Mouse (Mus musculus) gastrocnemius, adult 8-10 months (tissue): ENCODE data around the gene Gsk3a. TPM values are rescaled to one million over a fixed set of nuclear protein-coding genes. Genes with fewer than 3 reads are reported as not detected.

Experiments used
- DNase-seq, 2 experiments: peaks; one replicate each; pipeline ENCODE4 v3.0.0; 2022; ENCODE audit warnings: low spot score in 2 of 2
- total RNA-seq, 4 experiments: library from RNA; stranded (reverse); gene quantifications; 2 replicates each; pipeline ENCODE4 v1.2.4; 2022

Gsk3a gene
- total RNA-seq, 4 experiments from 2014 or later: 87.5 to 93.5 (median 90.1) TPM

DNA sequence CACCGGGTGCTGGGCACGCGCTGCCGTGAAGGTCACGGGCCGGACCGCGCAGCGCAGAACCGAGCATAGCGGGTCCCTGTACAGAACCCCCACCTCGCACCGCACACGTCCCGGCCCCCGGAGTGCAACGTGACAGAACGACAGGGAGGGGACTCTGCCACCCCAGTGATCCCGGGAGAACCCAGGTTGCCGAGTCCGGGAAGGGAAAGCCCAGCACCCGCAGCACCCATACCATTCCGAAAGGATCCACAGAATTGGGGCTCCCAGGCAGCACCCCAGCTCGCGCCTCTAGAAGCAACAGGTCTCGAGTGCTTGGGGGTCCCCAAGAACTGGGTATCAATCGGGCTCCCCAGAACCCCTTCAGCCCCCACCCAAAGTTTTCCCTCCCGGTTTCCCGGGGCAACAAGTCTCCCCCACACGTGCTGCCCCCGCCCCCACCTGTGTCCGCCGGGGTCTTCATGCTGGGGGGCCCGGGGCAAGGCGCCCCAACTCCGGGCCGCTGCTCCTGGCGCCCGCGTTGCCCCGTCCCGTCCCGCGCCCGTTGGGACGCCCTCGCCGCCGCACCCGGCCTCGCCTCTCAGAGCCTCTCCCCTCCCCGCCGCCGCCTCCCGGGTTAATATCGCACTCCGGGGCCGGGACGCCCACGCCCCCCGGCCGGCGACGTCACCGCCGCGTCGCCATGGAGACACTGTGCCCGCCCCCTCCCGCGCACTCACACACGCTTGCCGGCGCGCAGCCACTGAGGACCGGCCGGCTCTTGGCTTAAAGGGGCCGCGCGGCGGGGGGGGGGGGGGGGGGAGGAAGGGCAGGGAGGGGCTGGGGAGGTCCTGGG, 12.7 kb upstream of the Gsk3a start, which contains the start of gene Erf:
Gene Erf, minus strand, starts transcription at position 621 of the 832 bp plus-strand sequence.
- peak; percentile 93 to 94 for DNase-seq

DNA sequence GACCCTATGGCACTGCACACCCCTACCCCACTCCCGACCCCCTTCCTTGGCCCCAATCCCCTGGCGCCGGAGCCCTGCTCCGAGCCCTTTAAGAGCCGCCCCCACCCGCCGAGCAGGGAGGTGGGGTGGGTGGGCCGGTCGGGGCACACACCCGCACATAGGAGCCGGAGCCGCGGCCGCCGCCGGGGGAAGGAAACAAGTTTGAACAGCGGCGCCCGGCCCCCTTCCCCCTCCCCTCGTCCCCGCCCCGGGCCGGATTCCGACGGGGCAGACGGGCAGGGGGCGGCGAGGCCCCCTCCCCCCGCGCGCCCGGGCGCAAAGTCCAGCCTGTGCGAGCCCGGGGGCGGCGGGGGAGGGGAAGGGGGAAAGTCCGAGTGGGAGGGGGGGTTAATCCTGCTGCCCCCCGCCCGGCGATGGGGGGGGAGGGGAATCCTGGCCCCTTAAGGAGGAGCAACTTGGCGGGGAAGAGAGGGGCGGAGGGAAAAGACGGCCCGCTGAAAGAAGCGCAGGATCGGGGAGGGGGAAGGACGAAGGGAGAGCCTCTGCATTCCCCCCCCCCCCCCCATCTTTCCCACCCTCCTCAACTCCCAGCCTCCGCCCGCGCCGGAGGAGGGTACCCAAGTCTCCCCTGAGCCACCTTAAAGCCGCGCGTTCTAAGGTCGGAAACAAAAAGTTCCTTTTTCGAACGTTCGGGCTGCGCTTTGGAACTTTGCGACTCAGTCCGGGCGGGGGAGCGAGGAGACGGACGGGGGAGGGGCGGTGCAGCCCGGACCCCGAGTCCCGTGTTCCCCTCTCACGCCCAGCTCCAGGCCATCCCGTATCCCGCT, 11.9 kb upstream of the Gsk3a start:
- DNase-seq: peak in 1 of 2 experiments; percentile 67

DNA sequence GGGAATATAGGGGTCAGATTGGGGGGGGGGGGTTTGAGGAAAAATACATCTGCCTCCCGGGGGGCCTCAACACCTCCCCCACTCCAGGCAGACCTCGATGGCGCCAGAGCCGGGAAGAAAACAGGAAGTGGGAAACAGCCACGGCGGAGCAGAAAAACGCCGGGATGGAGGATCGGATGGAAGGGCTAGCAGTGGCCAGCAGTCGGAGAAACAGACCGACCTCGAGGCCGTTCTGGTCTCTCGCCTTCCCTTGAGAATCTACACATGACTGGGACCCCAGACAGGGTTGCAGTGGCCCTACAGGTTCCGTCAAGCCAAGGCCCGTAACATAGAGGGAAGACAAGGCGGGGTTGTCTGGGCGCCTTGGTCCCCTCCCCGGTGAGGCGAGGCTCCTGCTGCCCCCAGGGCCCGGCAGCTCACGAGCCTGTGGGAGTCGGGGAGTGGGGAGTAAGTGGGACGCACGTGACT, 11.2 kb upstream of the Gsk3a start:
- no peak for DNase-seq

DNA sequence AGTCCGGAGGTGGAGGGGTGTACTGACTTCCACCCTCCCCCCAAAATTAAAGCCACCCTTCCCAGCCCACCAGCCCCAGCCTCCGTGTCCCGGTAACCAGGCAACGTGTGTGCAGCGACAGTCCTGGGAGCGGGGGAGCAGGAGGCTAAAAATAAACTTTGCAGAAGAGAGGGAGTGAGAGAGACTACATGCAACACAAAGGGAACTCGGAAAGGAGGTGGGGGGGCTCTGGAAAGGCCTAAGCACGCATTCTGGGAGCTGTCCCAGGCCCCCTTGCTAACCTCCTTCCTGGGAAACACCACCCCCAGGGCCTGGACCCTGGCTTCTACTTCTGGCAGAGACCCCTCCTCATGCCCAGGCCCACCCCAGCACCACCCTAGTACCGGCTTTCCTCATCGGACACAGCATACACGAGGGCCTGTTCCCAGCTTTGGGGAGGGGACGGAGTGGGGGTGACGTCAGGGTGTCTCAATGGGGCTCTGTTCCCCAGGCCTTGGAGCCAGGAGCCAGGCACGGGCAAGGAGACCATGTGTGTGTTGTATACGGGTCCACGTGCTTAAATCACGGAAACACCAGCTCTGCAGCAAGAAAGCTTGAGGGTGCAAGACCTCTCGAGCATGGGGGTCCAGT, 10.5 kb upstream of the Gsk3a start:
- no peak for DNase-seq

DNA sequence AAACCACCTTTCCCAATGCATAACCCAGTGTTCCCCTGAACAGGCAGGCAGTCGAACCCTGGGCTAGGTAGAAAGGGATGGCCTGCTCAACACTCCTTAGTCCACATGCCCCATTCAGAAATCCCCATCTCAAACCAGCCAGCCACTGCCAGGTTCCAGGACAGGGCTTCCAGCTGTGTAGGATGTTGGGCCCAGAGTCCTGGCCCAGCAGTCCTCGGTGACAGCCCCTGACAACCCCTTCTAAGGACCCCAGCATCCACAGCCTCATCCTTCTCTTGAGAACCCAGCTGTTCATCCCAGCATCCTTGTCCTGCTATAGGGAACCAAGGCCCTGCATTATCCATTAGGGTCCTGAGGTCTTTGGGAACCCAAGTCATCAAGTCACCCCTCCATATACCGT, 9.8 kb upstream of the Gsk3a start:
- DNase-seq: no peak

DNA sequence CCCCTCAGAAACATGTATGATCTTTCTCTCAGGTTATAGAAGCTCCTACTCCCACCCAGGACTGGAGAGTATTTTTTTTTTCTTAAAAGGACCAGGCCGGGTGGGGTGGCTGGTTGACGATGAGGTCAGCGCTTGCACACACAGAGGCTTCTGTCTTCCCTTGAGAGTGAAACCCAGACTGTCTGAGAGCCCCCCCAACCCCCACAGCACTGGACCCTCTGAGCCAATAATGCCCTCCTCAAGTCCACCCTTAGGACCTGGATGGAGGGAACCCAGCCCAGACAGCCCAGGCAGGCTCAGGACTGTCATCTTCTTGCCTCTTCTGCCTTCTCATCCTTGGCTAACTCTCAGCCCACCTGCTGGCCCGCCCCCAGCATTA, 9.1 kb upstream of the Gsk3a start:
- no peak for DNase-seq

DNA sequence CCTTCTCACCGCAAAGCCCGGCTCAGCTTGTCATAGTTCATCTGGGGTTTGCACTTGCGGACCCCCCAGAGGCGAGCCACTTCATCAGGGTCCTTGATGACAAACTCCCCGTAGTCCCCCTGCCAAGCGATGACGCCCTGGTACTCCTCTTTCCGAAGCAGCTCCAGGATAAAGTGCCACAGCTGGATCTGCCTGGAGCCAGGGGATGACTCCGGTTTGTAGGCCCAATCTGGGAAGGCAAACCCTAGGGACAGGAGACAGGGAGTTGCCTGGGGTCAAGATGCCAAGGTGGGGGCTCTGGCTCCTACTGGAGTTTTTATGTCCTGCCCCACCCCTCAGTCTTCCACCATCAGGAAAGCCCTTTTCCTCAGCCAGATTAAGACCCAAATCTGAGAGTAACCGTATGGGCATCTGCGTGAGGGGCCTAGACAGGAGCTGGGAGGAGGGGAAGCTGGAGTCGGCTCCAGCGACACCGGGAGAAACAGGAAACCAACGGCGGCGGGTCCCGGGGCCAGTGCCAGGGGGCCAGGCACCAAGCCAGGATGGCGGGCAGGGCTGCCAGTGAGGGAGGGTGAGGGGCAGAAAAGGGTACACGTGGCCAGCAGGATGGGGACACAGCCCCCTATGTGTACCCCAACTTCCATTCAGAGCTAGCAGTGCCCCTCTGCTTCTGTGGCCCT, 8.6 kb upstream of the Gsk3a start:
- no peak for DNase-seq

DNA sequence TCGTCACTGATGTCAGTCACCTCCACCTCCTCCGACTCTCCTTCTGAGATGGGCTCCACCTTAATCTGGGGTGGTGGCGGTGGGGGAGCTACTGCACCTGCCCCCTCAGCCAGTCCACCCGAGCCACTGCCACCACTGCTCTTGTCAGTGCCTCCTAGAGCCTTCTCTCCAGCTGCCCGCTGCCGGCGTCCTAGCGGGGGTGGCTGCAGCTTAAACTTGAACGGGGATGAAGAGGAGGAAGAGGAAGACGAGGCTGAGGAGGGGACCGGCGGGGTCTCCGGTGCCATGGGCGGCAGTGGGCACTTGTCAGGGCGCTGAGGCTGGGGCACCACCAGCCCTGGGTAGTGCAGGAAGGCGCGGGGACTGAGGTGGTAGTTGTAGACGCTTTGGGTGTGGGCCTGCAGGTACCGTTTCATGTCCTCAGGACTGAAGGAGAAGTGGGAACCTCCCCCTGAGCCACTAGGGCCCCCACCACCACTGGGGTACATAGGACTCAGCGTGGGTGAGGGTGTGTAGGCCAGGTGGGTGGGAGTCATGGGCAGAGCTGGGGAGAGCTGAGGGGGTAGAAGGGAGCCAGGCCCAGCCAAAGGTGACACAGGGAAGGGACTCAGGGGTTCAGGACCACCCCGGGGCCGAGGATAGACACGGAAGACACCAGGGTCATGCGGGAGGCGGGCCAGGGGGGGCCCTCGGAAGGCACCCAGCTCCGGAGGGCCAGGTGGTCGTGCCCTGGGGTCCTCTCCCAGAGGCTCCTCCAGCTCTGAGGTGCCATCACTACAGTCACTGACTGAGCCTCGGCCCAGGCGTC, 7.1 kb upstream of the Gsk3a start:
- no peak for DNase-seq

DNA sequence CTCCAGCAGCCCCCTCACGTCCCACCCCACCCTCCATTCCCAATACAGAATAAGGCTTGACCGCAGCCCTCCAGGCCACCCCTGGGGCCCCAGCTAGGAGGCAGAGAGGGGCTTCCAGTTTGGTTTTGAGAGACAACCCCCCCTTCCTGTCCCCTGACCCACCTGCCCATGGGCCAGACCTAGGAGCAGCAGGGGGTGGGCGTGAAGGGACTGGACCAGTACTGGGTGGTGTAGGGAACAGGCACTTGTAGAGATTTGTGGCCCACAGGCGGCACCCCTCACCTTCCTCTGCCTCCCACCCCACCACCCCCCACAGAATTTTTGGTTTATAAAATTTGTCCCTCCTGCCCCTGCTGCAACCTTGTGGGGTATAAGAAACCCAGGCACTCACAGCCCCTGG, 5.7 kb upstream of the Gsk3a start:
- DNase-seq: no peak

DNA sequence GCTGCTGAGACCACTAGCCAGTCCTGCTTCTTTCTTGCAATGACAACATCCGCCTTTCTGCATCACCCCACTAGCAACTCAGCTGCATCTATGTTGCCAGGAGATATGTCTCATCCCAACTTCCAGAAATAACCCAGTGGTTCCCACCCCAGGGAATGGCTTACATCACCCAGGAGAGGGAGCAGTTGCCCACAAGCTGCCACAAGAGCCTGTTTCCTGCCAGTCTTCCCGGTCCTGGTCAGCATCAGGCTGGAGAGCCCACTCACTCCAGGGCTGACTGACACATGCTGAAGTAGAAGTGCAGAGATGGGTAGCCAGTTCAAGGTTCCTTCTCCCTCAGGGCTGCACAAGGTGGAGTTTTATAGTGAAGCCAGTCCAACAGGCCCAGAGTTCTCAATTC, 3.4 kb upstream of the Gsk3a start:
- peak in 1 of 2 experiments; percentile 54 for DNase-seq

DNA sequence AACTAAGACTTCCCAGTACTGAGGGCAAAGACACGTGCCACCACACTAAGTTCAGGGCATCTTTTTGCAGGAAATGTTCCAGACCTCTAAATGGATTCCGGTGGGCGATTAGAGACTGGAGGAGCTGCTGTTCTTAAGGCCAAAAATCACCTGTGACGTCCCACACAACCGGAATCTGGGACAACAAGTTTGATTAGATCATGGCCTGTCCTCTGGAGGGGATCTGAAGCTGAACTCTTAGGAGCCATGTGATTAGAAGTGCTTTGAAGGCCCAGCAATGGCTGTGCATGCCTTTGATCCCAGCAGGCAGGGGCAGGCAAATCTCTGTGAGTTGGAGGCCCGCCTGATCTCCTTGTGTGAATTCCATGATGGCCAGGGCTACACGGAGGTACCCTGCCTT, 3.0 kb upstream of the Gsk3a start:
- DNase-seq: no peak

DNA sequence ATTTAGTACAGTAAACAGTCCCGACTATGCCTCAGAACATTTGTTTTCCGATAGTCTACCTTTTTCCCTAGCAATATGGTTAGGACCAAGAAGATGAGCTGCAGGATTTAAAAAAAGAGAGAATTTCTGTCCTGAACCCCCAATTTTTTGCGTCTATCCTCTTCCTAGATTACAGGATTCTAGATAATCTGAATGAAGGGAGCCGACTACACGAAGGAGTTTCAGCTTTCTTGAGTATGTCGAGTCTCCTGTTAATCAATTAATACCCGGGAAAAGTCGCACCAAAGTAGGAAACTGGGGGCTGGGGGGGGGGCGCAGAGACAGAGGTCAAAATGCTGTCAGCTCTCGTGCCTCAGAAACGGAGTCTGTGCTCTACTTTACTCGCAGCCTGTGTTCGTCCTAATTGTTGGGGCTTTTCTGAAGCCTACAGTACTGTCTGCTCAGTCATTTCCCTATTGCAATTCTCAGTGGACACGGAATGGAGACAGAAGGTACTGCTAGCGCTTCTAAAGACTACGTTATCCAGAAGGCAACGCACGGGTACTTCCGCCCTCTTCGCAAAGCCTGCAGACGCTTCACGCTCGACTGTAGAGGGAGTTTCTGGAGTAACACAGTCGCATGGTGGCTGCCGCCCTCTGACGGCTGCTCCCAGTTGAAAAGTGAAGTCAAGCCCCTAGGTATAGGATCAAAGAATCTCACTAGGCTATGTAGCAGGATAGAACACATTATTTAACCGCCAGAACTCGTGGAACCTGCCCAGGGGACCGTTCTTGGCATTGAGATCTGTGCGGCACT, 1.4 kb upstream of the Gsk3a start:
- peak; percentile 61 to 81 for DNase-seq

DNA sequence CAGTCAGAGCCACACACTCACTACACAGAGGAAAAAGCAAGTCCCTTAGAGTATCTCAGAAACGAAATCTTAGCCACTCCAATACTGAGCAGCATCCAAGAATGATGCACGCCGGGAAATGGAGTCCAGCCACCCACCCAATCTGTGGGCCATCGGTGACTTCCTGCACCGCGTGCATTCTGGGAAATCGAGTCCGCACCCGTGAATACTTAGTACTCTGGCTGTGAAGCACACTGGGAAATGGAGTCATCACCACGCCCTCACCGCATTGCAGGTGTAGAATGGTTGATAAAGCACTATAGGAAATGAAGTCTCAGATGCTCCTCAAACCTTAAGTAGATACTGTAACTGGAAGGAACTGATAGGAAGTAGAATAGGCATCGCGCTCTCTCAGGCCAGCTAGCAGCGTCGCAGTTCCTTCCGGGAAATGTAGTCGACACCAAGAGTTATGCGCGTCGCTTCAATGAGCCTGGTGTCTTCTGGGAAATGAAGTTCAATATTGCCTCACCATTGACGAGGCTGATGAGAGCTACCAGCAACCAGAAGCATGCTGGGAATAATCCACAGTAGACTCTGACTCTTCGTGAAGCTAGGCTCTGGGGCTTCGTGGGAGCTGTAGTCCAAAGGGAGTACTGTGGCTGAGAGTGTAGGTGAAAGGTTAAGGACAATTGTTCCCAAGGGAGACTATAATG, 510 bp upstream of the Gsk3a start:
- DNase-seq: peak; percentile 90

DNA sequence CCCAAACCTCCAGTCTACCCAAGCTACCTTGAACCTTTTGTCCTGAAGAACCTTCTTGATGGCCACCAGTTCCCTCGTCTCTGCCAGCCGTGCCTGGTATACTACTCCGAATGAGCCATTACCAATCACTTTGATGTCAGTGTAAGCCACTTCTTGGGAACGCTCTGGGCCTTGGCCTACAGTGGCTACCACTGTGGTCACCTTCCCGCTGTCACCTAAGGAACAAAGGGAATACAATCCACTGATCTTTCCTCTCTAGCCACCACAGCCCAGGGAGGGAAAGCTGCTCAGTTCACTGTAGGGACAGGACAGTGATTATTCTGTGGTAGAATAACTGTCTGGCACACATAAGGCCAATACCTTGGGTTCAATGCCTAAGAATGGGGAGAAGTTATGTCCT, 2.1 kb downstream of the Gsk3a start:
- DNase-seq: no peak

DNA sequence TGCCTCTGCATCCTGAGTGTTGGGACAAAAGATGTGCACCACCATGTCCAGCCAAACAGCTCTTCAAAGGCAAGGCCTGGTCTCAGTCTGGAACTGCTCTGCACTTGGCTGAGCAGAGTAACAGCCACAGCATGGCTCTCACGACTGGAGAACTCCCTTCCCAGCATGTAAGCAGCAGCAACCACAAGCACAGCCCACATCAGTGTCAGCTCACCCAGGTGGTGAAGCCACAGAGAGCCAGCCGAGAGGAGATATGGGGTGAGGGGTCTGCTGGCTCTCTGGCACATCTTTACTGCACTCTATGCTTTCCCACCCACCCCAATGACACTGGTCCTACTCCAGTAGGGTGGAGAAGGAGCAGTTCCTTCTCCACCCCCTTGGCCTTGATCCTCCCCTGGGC, 4.6 kb downstream of the Gsk3a start:
- no peak for DNase-seq

DNA sequence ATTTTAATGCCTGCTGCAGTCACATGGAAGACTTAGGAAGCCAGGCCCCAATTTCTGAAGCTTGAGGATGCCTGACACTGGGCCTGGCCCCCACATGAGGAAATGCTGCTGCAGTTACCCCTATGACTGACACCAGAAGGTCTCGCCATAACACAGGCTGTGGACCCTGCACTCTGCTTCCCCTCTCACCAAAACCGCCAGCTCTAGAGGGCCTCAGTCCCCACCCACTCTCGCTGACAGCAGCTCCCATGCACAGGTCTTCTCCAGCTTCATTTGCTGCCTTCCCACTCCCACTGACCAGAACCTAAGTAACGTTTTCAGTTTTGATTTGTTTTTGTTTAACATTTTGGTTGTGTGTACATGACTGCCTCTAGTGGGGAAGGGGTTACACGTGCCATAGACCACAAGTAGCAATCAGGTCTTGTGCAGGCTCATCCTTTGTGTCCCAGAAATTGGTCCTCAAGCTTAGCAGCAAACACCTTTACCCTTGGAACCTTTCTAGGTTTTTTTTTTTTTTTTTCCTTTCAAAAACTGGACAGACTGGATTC, 5.5 kb downstream of the Gsk3a start:
- DNase-seq: no peak

DNA sequence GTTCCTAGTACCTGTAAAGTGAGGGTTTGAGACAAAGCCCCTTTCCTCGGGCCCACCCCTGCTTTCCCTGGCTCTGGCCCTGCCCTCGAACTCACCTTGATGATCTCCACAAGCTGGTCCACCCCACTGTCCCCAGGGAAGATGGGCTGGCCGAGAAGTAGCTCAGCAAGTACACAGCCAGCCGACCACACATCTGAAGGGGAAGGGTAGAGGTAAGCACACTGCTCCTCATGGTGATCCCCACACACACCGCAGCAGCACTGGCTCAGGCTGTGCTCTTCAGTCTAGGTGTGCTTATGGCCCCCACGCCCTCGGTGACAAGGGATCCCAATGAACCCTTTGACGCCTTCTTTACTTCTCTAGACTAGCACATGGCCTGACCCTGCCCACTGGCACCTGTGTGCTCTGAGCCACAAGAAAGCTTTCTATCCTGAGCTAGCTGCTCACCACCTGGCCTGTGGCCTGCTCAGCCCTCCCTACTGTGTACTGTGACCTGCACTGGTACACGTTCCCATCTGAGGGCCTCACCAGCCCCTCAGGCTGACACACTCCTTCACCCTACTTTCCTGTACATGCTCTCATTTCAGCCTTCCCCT, 6.9 kb downstream of the Gsk3a start:
- DNase-seq: no peak

DNA sequence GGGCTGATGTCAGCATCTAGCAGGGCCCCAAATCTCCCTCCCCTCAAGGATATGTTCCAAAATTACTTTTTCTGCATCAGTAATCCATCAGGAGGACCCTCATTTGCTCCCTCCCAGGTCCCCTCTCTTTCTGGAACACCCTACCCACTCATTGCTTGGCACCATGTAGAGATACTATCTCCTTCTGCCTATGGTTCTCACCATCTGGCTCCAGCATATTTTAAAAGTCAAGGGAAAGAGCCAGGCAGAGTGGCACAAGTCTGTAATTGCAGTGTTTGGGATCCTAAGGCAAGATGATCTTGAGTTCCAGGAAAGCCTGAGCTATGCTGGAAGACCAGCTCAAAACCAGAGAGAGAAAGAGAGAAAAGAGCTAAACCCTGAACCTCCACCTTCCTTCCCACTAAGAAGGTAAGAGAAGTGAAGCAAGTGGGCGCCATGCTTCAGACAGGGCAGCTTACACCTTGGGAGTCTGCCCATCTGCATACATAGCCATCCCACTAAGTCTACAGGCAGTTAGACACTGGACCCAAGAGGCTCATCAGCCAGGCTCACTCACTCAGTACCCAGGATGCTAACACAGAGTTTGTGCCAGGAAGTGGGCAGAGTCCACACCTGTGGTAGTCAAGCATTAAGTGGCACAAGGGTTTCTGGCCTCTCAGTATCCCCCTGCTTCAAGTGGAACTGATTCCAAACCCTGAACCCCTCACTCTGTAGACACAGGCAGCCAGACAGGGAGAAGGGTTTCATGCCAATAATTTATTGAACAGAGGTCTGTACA, 9.9 kb downstream of the Gsk3a start:
- no peak for DNase-seq
